Mouse (Mus musculus) hindbrain, embryonic 11.5 days (tissue): ENCODE data around the gene Map2k5. TPM values are rescaled to one million over a fixed set of nuclear protein-coding genes. Genes with fewer than 3 reads are reported as not detected.

Source experiments
- ATAC-seq: fragments of 200-750 bp; cut with Nextera tagmentation; 2 replicates; pipeline ENCODE4 v1.8.0; 2017; ENCODE audit warnings: mild to moderate bottlenecking, moderate TSS enrichment, moderate library complexity; ENCODE audit not compliant: low FRiP score
- DNase-seq: peaks from one replicate; pipeline ENCODE4 v3.0.0-alpha.2; 2015; ENCODE audit warnings: low spot score
- H3K27ac ChIP-seq: fragments of 300-500 bp; sonication (generic); 2 replicates; pipeline ENCODE4 v1.5.1; 2014; ENCODE audit warnings: mild to moderate bottlenecking, low read depth, low read length
- H3K27me3 ChIP-seq: fragments of 300-500 bp; sonication (generic); 2 replicates; pipeline ENCODE4 v1.6.1; 2014; ENCODE audit warnings: mild to moderate bottlenecking, low read length, moderate library complexity, mixed read lengths; ENCODE audit not compliant: control insufficient read depth, insufficient read depth
- H3K36me3 ChIP-seq: fragments of 300-500 bp; sonication (generic); 2 replicates; pipeline ENCODE4 v1.6.1; 2014; ENCODE audit warnings: mild to moderate bottlenecking, low read length, moderate library complexity, mixed read lengths; ENCODE audit not compliant: control insufficient read depth, insufficient read depth
- H3K4me1 ChIP-seq: fragments of 300-500 bp; sonication (generic); replicated peaks from 2 replicates; pipeline ENCODE4 v1.6.1; 2014; ENCODE audit warnings: low read length, mixed read lengths; ENCODE audit not compliant: control insufficient read depth, insufficient read depth
- H3K4me2 ChIP-seq: fragments of 300-500 bp; sonication (generic); replicated peaks from 2 replicates; pipeline ENCODE4 v1.6.1; 2014; ENCODE audit warnings: mild to moderate bottlenecking, low read depth, low read length
- H3K4me3 ChIP-seq: fragments of 300-500 bp; sonication (generic); 2 replicates; pipeline ENCODE4 v1.5.1; 2014; ENCODE audit warnings: low read depth, low read length
- H3K9ac ChIP-seq: fragments of 300-500 bp; sonication (generic); 2 replicates; pipeline ENCODE4 v1.6.1; 2014; ENCODE audit warnings: low read depth, low read length
- H3K9me3 ChIP-seq: fragments of 300-500 bp; sonication (generic); 2 replicates; pipeline ENCODE4 v1.6.1; 2016; ENCODE audit warnings: low read length; ENCODE audit not compliant: control insufficient read depth
- WGBS: fragments of 180-500 bp; shearing (Covaris S2); extraction: QIAGEN DNeasy Blood & Tissue Kit; methylation state at CpG from one replicate; pipeline ENCODE4 v1.1.7; 2014; 5-methylcytosine and 5-hydroxymethylcytosine counted together
- polyA plus RNA-seq: library from polyadenylated mRNA; unstranded; fragments of >200 nt; fragmentation: Nextera tagmentation; extraction: Ambion mirVana; gene quantifications from 2 replicates; pipeline ENCODE4 v1.2.1, GENCODE M21; 2014

The Map2k5 gene
- polyA plus RNA-seq, 1 experiment from 2014 or later = 43.0 TPM

DNA sequence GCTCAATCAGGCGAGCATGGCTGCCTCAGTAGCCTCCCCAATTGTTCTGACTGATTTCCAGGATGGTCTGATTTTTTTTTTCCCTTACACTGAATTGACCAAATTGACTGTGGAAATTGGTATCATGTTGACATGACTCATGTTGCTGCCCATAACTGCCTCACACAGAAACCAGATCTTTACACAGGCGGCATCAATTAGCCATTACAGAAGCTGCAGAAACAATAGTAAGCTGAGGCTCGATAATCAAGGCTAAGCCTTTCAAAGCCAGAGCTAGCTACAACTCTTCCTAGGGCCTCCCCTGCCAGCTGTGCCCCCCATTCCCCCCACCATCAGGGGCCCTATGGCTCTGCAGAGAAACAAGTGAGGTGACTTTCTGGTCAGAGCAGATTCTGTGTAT lies 107.9 kb downstream of the Map2k5 start:
- DNase-seq (no peak), ATAC-seq (no peak)
- no peak overlapping the region for H3K4me2 ChIP-seq
- H3K36me3 ChIP-seq = no peaks in the 10 kb centered on the region
- H3K27me3 ChIP-seq = no peaks in the 10 kb centered on the region
- peaks cover 6% of the 10 kb centered on the region; the same call in 1 of the 2 replicates for H3K4me1 ChIP-seq
- WGBS = 41% methylated on average over 3 of the region's 3 CpGs
- no peak overlapping the region for H3K9ac ChIP-seq
- no peak overlapping the region for H3K27ac ChIP-seq
- no peaks in the 10 kb centered on the region for H3K9me3 ChIP-seq
- H3K4me3 ChIP-seq = no peak overlapping the region

DNA sequence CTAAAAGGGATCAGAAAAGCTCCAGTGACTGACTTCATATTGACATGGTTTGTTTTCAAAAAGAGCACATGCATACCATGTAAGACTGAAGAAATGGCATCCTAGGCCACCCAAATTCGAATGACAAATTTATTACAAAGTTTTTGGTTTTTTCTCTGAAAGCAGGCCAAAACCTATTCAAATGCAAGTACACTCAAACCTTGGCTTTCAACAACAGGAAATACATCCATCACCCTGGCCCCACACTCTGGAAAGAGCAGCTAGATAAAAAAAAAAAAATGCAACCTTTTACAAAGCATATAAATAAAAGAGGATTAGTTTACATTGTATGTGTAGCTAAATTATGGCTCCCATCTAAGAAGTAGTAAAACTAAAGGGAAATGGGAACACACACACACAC lies 114.5 kb downstream of the Map2k5 start:
- Histone ChIP-seq H3K4me1 (no peaks in the 10 kb centered on the region), H3K4me2 (no peak overlapping the region), H3K4me3 (no peak overlapping the region), H3K9ac (no peak overlapping the region), H3K36me3 (no peaks in the 10 kb centered on the region), H3K27ac (no peak overlapping the region), H3K27me3 (no peaks in the 10 kb centered on the region), H3K9me3 (no peaks in the 10 kb centered on the region)
- DNase-seq = no peak
- no peak for ATAC-seq
- 83% methylated on average over 1 of the region's 1 CpGs for WGBS

DNA sequence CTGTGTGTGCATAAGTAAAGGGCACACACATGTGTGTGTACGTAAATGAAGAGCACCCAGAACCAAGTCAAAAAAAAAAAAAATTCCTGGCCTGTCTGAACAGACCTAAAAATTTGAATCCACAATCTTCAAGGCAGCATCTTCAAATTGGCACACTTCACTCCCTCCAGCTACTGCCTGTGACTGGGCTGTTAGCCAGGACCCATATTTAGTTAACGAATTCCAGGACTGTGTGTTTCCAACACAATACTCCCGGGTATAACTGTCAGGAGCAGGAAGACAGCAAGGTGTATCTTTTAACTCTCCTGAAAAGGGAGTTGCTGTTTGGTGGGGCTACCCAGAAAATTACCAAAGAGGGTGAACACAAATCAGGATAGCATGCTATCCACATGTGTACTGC lies 118.9 kb downstream of the Map2k5 start:
- Histone ChIP-seq H3K27ac (no peak overlapping the region), H3K9ac (no peak overlapping the region), H3K27me3 (no peaks in the 10 kb centered on the region), H3K4me3 (no peak overlapping the region), H3K36me3 (no peaks in the 10 kb centered on the region), H3K4me2 (no peak overlapping the region), H3K9me3 (no peaks in the 10 kb centered on the region), H3K4me1 (no peaks in the 10 kb centered on the region)
- ATAC-seq (no peak), DNase-seq (no peak)
- WGBS = 83% methylated on average over 3 of the region's 3 CpGs

DNA sequence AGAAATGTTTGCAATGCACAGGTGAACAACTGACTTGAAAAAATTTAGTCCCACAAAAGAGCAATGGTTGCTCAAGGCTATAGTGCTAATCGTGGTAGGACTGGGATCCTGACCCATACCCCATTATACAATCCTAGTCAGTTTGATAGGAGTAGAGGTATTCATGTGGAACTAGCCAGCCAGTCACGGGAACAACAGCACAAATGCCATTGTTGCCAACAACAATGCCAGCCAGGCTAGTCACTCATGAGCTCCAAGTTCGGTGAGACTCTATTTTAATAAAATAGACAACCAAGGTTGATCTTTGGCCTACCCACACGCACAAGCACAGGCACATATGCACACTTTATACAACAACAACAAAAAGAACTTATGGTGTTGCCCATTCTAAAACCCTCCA lies 120.0 kb downstream of the Map2k5 start:
- WGBS = 70% methylated on average over 4 of the region's 4 CpGs
- no peak overlapping the region for H3K4me3 ChIP-seq
- H3K27ac ChIP-seq = no peak overlapping the region
- H3K36me3 ChIP-seq = no peaks in the 10 kb centered on the region
- no peak for DNase-seq
- no peaks in the 10 kb centered on the region for H3K4me1 ChIP-seq
- H3K27me3 ChIP-seq = no peaks in the 10 kb centered on the region
- no peak for ATAC-seq
- no peak overlapping the region for H3K9ac ChIP-seq
- H3K9me3 ChIP-seq = no peaks in the 10 kb centered on the region
- H3K4me2 ChIP-seq = no peak overlapping the region

DNA sequence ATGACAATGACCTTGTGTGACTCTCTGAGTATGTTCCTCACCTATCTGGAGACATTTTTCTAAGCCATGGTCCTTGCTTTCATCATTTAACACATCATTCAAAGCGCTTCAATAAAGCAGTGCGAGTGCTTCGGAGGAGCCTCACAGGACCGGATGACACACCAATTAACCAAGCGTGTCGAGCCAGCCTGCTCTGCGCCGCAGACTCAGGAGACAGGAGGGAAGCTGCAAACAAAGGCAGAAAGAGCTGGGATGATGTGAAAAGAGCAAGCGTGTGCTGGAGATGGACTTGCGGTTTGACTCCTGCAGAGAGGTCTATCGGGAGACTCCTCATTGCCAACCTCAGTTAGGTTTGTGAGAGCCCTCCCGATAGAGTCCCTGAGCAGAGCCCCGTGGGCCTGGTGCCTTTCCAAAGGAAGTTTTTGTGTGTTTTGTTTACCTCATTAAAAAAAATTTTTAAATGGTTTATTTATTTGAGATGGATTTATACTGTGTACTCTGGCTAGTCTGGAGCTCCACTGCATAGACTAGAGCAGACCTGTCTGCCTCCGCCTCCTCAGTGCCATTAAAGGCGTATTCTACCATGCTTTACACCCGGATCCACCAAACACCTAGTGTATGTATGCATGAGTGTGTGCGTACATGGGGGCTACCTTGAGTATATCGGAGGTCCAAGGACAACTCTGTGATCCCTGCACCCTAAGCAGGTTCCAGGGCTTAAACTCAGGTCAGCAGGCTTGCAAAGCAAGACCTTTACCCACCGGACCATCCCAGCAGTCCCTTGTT lies 126.7 kb downstream of the Map2k5 start:
- Histone ChIP-seq H3K27ac (peak overlapping the region; percentile 68), H3K4me2 (peak overlapping the region; percentile 19; the same call in 1 of the 2 replicates), H3K36me3 (no peaks in the 10 kb centered on the region), H3K9me3 (no peaks in the 10 kb centered on the region), H3K4me1 (peaks cover 5% of the 10 kb centered on the region), H3K27me3 (no peaks in the 10 kb centered on the region), H3K9ac (no peak overlapping the region), H3K4me3 (no peak overlapping the region)
- no peak for ATAC-seq
- DNase-seq = peak; percentile 60
- WGBS = 56% methylated on average over 19 of the region's 19 CpGs

DNA sequence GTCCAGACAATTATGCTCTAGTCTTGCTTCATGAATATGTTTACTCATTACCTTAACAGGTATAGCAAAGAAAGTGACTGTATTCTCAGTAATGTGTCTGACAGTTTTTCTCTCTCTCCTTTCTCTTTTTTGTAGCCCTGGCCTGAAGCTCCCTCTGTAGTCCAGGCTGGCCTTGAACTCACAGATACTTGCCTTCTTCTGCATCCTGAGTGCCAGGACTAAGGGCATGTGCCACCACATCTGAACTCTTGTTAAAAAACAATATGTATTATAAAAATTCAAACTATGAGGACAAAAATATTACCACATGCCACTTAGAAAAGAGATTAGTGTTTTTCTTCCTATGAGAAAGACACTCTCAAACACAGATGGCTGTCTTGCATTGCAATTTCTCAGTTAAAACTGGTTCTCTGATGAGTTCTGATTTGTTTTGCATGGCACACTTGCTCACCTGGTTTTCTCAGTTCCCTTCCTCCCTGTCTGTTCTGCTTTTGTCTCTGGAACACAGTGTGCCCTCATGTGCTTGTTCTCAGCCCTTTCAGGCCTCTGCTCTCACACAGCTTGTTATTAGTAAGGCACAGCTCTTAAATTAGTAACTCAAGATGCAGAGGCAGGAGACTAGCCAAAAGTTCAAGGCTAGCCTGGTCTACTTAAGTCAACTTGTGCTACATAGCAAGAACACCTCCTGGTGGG lies 129.5 kb downstream of the Map2k5 start:
- Histone ChIP-seq H3K9me3 (no peaks in the 10 kb centered on the region), H3K36me3 (no peaks in the 10 kb centered on the region), H3K9ac (no peak overlapping the region), H3K27me3 (no peaks in the 10 kb centered on the region), H3K4me3 (no peak overlapping the region), H3K4me2 (no peak overlapping the region), H3K27ac (no peak overlapping the region), H3K4me1 (peaks cover 5% of the 10 kb centered on the region)
- ATAC-seq = no peak
- DNase-seq = no peak

DNA sequence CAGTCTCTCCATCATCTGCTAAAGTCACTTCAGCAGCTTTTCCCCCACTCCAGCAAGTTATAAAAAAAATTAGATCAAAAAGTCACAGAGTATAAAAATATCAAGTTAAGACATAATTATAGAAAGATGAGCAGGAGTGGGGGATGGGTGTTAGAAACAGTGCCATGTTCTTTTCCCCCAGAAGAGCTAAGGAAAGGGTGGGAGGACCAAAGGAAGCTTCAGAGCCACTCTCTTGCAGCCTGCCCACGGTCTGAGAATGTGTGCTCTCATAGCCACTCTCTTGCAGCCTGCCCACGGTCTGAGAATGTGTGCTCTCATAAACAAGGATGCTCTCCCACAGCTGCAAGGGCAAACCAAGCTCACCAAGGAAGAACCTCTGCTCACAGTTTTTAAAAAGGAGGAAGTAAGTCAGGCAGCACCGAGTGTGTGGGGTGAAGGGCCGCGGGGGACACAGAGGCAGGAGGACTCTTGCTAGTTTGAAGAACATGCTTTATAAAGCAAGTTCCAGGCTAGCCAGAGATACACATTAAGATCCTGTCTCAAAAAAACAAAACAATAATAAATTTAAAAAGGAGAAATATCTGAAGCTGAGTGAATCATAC lies 131.0 kb downstream of the Map2k5 start:
- Histone ChIP-seq H3K9me3 (no peaks in the 10 kb centered on the region), H3K4me2 (no peak overlapping the region), H3K36me3 (no peaks in the 10 kb centered on the region), H3K27me3 (no peaks in the 10 kb centered on the region), H3K27ac (no peak overlapping the region), H3K9ac (no peak overlapping the region), H3K4me1 (peaks cover 5% of the 10 kb centered on the region), H3K4me3 (no peak overlapping the region)
- ATAC-seq (no peak), DNase-seq (no peak)
- 73% methylated on average over 5 of the region's 5 CpGs for WGBS

DNA sequence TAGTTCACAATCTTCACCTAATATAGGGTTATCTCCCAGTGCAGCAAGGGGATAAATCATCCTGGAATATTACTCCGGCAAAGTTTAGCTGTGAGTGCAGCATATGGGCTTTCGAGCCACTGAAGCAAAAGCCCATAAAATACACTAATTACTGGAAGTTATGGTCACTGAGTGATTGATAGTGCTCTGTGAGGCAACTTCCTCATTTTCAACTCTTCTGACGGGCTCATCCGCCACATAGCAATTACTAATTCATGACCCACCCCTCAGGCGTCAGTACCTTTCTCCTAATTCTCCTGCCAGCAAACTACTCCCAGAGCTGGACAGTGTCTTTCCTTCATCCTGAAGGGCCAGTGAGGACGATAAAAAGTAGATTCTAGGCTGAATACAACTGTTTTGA lies 135.7 kb downstream of the Map2k5 start:
- DNase-seq (no peak), ATAC-seq (no peak)

More for the DNA sequence above, 135.7 kb downstream of the Map2k5 start:
- H3K27me3 ChIP-seq = no peaks in the 10 kb centered on the region
- H3K27ac ChIP-seq = no peak overlapping the region
- no peak overlapping the region for H3K4me2 ChIP-seq
- no peaks in the 10 kb centered on the region for H3K36me3 ChIP-seq
- H3K4me3 ChIP-seq = no peak overlapping the region
- WGBS = 67% methylated on average over 6 of the region's 6 CpGs
- H3K9ac ChIP-seq = no peak overlapping the region
- H3K9me3 ChIP-seq = no peaks in the 10 kb centered on the region
- no peaks in the 10 kb centered on the region; the same call in none of the 2 replicates for H3K4me1 ChIP-seq
